Mouse (Mus musculus): ENCODE results near the gene Ptprd. TPM values are rescaled to one million over a fixed set of nuclear protein-coding genes. Genes with fewer than 3 reads are reported as not detected.

The Ptprd gene
- polyA plus RNA-seq, 1 experiment from 2014 or later = 10.0 TPM

DNA sequence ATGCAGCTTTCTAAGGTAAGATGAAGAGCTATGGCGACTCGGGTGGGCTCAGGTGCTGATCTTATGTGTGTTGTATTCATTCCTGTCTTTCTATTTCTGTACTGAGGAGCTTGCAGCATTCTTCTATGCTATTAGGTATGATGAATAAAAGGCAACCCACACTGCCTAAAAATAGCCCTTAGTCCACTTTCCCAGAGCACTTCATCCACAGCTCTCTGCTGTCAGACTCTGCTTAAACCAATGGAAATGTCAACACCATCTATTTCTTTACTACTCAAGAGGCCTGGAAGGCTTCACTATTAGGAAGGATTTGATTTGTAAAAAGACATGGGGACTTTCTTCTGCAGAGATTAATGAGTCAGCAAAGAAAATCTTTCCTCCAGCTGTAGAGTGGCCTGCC, 468.4 kb downstream of the Ptprd start:
- Histone ChIP-seq H3K4me1 (ENCODE audit: control insufficient read depth, insufficient read depth, low read length) (peaks cover 2% of the 10 kb centered on the region; the same call in 1 of the 2 replicates), H3K4me3 (ENCODE audit: low read length) (no peak overlapping the region), H3K27ac (ENCODE audit: low read length) (peak overlapping the region; percentile 61), H3K27me3 (ENCODE audit: control insufficient read depth, insufficient read depth, low read length) (no peaks in the 10 kb centered on the region), H3K36me3 (ENCODE audit: control insufficient read depth, insufficient read depth) (no peaks in the 10 kb centered on the region), H3K9me3 (replicated peaks; ENCODE audit: control insufficient read depth, low read length) (no peaks in the 10 kb centered on the region), H3K4me2 (ENCODE audit: low read depth, low read length) (peak overlapping the region; percentile 34), H3K9ac (ENCODE audit: low read length) (no peak overlapping the region)
- 17% methylated on average over 2 of the region's 2 CpGs for WGBS
- ATAC-seq (replicated peaks; ENCODE audit: extremely low read depth, insufficient read depth, low FRiP score) = peak; percentile 86

DNA sequence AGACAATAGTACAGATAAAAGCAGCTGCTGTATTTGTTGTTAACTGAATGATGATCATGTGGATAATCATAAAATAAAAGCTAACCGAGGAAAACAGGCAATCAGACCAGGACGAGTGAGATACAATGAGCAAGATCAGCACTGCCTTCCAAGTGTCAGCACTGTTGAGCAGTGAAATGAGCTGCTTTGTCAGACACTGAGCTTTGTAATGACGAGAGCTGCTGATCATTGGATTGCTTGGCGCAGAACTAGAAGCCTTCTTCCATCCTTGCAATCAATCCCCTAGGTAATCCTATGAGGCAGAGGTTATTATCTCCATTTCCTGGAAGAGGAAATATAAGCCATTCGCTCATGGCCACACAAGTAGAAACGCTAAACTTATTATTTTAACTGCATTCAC, 489.9 kb downstream of the Ptprd start:
- Histone ChIP-seq H3K27ac (ENCODE audit: low read length) (no peak overlapping the region), H3K27me3 (ENCODE audit: control insufficient read depth, insufficient read depth, low read length) (no peaks in the 10 kb centered on the region), H3K9ac (ENCODE audit: low read length) (no peak overlapping the region), H3K36me3 (ENCODE audit: control insufficient read depth, insufficient read depth) (no peaks in the 10 kb centered on the region), H3K4me2 (ENCODE audit: low read depth, low read length) (no peak overlapping the region), H3K9me3 (replicated peaks; ENCODE audit: control insufficient read depth, low read length) (no peaks in the 10 kb centered on the region), H3K4me1 (ENCODE audit: control insufficient read depth, insufficient read depth, low read length) (no peaks in the 10 kb centered on the region), H3K4me3 (ENCODE audit: low read length) (no peak overlapping the region)
- ATAC-seq (replicated peaks; ENCODE audit: extremely low read depth, insufficient read depth, low FRiP score) = no peak
- WGBS = 56% methylated on average over 6 of the region's 6 CpGs

DNA sequence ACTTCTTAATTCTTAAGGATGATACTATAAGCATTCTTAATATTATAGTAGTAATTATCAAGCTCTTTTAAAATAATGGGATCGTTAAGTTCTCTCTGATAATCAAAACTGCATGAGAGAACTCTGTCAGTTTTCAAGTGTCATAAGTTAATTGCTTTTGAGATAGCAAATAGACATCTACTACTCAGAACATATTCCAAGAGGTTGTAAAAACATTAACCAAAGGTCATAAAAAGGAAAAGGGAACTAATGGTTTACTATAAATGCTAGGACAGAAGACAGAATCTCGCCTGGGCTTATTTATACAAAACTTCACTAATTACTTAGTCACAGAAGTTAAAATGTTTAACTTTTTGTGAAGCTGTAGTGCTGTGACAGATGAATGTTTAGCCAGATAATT, 494.0 kb downstream of the Ptprd start:
- H3K27me3 ChIP-seq (ENCODE audit: control insufficient read depth, insufficient read depth, low read length) = no peaks in the 10 kb centered on the region
- no peak overlapping the region for H3K27ac ChIP-seq (ENCODE audit: low read length)
- H3K9ac ChIP-seq (ENCODE audit: low read length) = no peak overlapping the region
- WGBS = 55% methylated on average over 2 of the region's 2 CpGs
- H3K36me3 ChIP-seq (ENCODE audit: control insufficient read depth, insufficient read depth) = no peaks in the 10 kb centered on the region
- no peak overlapping the region for H3K4me3 ChIP-seq (ENCODE audit: low read length)
- no peak overlapping the region for H3K4me2 ChIP-seq (ENCODE audit: low read depth, low read length)
- no peaks in the 10 kb centered on the region for H3K4me1 ChIP-seq (ENCODE audit: control insufficient read depth, insufficient read depth, low read length)
- ATAC-seq (replicated peaks; ENCODE audit: extremely low read depth, insufficient read depth, low FRiP score) = no peak
- H3K9me3 ChIP-seq (replicated peaks; ENCODE audit: control insufficient read depth, low read length) = no peaks in the 10 kb centered on the region

DNA sequence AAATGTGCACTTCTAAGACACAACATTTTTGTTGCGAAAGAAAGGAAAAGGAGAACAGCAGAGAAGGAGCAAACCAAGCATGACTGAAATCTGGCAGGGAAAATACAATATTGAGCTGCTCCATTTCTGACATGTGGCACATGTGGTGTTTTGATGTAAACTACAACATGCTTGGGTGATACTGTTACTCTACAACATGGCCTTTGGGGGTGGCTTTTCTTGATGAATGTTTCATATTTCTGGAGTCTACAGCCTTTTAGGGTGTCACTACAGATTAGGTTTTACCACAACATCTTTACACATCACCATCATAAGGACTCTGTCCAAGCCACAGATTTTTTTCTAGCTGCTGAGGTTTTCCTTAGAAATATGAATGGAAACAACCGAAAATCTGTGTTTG, 501.5 kb downstream of the Ptprd start:
- no peak overlapping the region for H3K4me2 ChIP-seq (ENCODE audit: low read depth, low read length)
- H3K36me3 ChIP-seq (ENCODE audit: control insufficient read depth, insufficient read depth) = no peaks in the 10 kb centered on the region
- H3K4me1 ChIP-seq (ENCODE audit: control insufficient read depth, insufficient read depth, low read length) = no peaks in the 10 kb centered on the region
- H3K9me3 ChIP-seq (replicated peaks; ENCODE audit: control insufficient read depth, low read length) = no peaks in the 10 kb centered on the region
- no peak overlapping the region for H3K4me3 ChIP-seq (ENCODE audit: low read length)
- no peak for ATAC-seq (replicated peaks; ENCODE audit: extremely low read depth, insufficient read depth, low FRiP score)
- no peak overlapping the region for H3K27ac ChIP-seq (ENCODE audit: low read length)
- no peaks in the 10 kb centered on the region for H3K27me3 ChIP-seq (ENCODE audit: control insufficient read depth, insufficient read depth, low read length)
- WGBS = 81% methylated on average over 2 of the region's 2 CpGs
- H3K9ac ChIP-seq (ENCODE audit: low read length) = no peak overlapping the region

DNA sequence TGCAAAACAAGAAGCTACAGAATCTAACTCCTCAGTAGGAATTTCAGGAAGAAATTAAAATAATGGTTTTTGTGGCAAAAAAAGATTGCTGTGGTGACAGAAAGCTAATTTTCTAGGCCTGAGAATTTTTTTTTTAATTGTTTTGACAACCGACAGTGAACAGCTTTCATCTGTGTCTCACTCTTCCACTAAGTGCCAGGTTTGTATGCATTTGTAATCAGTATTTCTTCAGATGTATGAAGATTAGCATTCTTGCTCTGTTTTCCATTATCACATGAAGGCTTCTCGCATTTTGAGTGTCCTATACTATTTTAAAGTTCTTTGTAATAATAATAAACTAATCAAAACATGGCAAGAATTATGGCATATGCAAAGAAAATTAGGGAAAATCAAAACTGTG, 513.5 kb downstream of the Ptprd start:
- no peaks in the 10 kb centered on the region for H3K9me3 ChIP-seq (replicated peaks; ENCODE audit: control insufficient read depth, low read length)
- no peak overlapping the region for H3K27ac ChIP-seq (ENCODE audit: low read length)
- H3K4me1 ChIP-seq (ENCODE audit: control insufficient read depth, insufficient read depth, low read length) = no peaks in the 10 kb centered on the region
- no peaks in the 10 kb centered on the region for H3K36me3 ChIP-seq (ENCODE audit: control insufficient read depth, insufficient read depth)
- H3K4me3 ChIP-seq (ENCODE audit: low read length) = no peak overlapping the region
- WGBS = 48% methylated on average over 2 of the region's 2 CpGs
- no peak for ATAC-seq (replicated peaks; ENCODE audit: extremely low read depth, insufficient read depth, low FRiP score)
- H3K27me3 ChIP-seq (ENCODE audit: control insufficient read depth, insufficient read depth, low read length) = no peaks in the 10 kb centered on the region
- no peak overlapping the region for H3K4me2 ChIP-seq (ENCODE audit: low read depth, low read length)
- no peak overlapping the region for H3K9ac ChIP-seq (ENCODE audit: low read length)

DNA sequence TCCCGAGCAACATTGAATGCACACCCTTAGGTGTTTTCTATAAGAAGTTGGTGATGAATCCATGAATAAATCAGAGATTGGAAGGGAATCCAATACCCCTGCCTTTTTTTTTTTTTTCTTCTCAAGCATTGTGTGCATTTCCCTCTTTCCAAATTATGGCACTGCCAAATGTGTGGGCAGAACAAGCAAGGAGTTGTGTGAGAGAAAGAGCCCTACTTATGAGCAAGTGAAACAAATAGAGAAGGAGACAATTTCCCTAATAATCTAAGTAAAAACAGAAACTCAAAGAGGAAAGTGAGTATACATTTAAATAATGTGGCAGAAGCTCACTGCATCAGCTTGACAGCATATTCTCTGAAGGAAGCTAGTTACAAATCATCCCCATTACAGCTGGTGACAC, 536.0 kb downstream of the Ptprd start:
- no peak overlapping the region for H3K4me2 ChIP-seq (ENCODE audit: low read depth, low read length)
- WGBS = 68% methylated on average over 1 of the region's 1 CpGs

DNA sequence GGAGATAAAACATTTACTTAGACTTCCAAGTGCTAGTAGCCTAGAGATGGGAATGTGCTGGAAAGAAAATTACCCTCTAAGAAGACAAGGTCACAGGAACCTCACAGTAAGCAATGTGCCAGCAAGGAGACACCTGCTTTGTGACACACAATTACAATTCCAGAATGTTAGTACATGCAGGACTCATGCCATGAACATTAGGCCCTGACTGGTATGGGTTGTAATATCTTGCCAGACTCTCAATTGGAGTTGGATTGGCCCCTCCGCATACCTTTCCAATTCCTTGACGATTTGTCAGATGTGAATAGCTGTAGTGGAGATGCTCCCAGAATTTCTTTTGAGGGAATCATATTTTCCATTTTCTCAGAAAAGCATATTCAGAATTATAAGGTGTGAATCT, 547.0 kb downstream of the Ptprd start:
- Histone ChIP-seq H3K27me3 (ENCODE audit: control insufficient read depth, insufficient read depth, low read length) (no peaks in the 10 kb centered on the region), H3K4me3 (ENCODE audit: low read length) (no peak overlapping the region), H3K9ac (ENCODE audit: low read length) (no peak overlapping the region), H3K4me2 (ENCODE audit: low read depth, low read length) (no peak overlapping the region), H3K9me3 (replicated peaks; ENCODE audit: control insufficient read depth, low read length) (no peaks in the 10 kb centered on the region), H3K36me3 (ENCODE audit: control insufficient read depth, insufficient read depth) (no peaks in the 10 kb centered on the region), H3K27ac (ENCODE audit: low read length) (no peak overlapping the region), H3K4me1 (ENCODE audit: control insufficient read depth, insufficient read depth, low read length) (no peaks in the 10 kb centered on the region)
- WGBS = 95% methylated on average over 2 of the region's 2 CpGs
- ATAC-seq (replicated peaks; ENCODE audit: extremely low read depth, insufficient read depth, low FRiP score) = no peak

More for the DNA sequence above, 536.0 kb downstream of the Ptprd start:
- no peak overlapping the region for H3K4me3 ChIP-seq (ENCODE audit: low read length)
- ATAC-seq (replicated peaks; ENCODE audit: extremely low read depth, insufficient read depth, low FRiP score) = no peak
- H3K27me3 ChIP-seq (ENCODE audit: control insufficient read depth, insufficient read depth, low read length) = no peaks in the 10 kb centered on the region
- no peaks in the 10 kb centered on the region for H3K9me3 ChIP-seq (replicated peaks; ENCODE audit: control insufficient read depth, low read length)
- no peaks in the 10 kb centered on the region for H3K36me3 ChIP-seq (ENCODE audit: control insufficient read depth, insufficient read depth)
- no peak overlapping the region for H3K9ac ChIP-seq (ENCODE audit: low read length)
- H3K4me1 ChIP-seq (ENCODE audit: control insufficient read depth, insufficient read depth, low read length) = no peaks in the 10 kb centered on the region
- no peak overlapping the region for H3K27ac ChIP-seq (ENCODE audit: low read length)

DNA sequence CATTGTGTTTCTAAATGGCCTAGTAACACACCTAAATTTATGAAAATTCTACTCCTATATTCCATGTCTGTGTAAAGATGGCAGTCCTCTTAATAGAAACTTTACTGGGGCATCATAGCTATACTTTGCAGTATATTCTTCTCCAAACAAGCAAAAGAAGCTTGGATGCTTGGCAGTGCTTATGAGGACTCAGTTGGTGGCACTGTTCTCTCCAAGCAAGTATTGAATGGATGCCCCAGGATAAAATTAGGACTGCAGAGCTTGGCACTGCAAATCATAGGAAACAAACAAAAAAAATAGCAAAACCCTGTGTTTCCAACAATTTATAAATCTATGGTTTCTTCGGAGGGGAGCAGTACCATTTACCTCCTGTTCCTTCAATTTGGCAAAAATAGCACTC, 549.5 kb downstream of the Ptprd start:
- no peak for ATAC-seq (replicated peaks; ENCODE audit: extremely low read depth, insufficient read depth, low FRiP score)
- Histone ChIP-seq H3K27ac (ENCODE audit: low read length) (no peak overlapping the region), H3K4me3 (ENCODE audit: low read length) (no peak overlapping the region)

DNA sequence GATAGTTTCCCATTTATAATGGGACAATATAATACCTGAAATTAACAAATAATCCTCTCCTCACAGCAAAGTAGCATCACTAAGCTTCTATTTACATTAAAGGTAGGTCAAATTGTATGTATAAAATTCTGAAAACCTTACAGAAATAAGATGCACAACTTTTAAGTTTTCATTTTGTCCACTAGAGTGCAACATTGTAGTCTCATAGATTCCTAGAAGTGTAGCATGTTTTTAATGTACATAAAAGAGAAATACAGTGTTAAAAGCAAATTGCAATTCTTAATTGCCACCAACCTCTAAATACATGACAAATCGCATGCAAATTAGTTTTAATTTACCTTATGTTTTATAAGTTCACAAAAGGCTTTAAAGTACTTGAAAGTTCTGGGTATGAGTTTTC, 556.1 kb downstream of the Ptprd start:
- Histone ChIP-seq H3K27me3 (ENCODE audit: control insufficient read depth, insufficient read depth, low read length) (no peaks in the 10 kb centered on the region), H3K4me2 (ENCODE audit: low read depth, low read length) (no peak overlapping the region), H3K27ac (ENCODE audit: low read length) (no peak overlapping the region), H3K36me3 (ENCODE audit: control insufficient read depth, insufficient read depth) (no peaks in the 10 kb centered on the region), H3K4me3 (ENCODE audit: low read length) (no peak overlapping the region), H3K4me1 (ENCODE audit: control insufficient read depth, insufficient read depth, low read length) (0 out of 2 replicates have a peak, but pooled peaks cover 5% of the 10 kb centered on the region), H3K9me3 (replicated peaks; ENCODE audit: control insufficient read depth, low read length) (no peaks in the 10 kb centered on the region), H3K9ac (ENCODE audit: low read length) (no peak overlapping the region)
- WGBS = 55% methylated on average over 1 of the region's 1 CpGs
- ATAC-seq (replicated peaks; ENCODE audit: extremely low read depth, insufficient read depth, low FRiP score) = no peak

More for the DNA sequence above, 549.5 kb downstream of the Ptprd start:
- 0 out of 2 replicates have a peak, but pooled peaks cover 4% of the 10 kb centered on the region for H3K4me1 ChIP-seq (ENCODE audit: control insufficient read depth, insufficient read depth, low read length)
- H3K4me2 ChIP-seq (ENCODE audit: low read depth, low read length) = no peak overlapping the region
- H3K36me3 ChIP-seq (ENCODE audit: control insufficient read depth, insufficient read depth) = no peaks in the 10 kb centered on the region
- WGBS = 78% methylated on average over 1 of the region's 1 CpGs
- no peaks in the 10 kb centered on the region for H3K9me3 ChIP-seq (replicated peaks; ENCODE audit: control insufficient read depth, low read length)
- no peaks in the 10 kb centered on the region for H3K27me3 ChIP-seq (ENCODE audit: control insufficient read depth, insufficient read depth, low read length)
- H3K9ac ChIP-seq (ENCODE audit: low read length) = no peak overlapping the region

All from heart, embryonic 16.5 days (tissue).